Mouse (Mus musculus): ENCODE measurements around the gene Slc16a4. TPM values are rescaled to one million over a fixed set of nuclear protein-coding genes. Genes with fewer than 3 reads are reported as not detected.

Slc16a4 gene
- polyA plus RNA-seq, 1 experiment from 2014 or later, result 4.7 TPM

Other genes with a start within 250 kb of the Slc16a4 start
- 0.35 TPM in 2 replicates for gene Kcna2, start 190.1 kb upstream of the Slc16a4 start, polyA plus RNA-seq (2015; fragmentation: Nextera tagmentation; extraction: Ambion mirVana)
- gene Kcna10, start 108.2 kb upstream of the Slc16a4 start, polyA plus RNA-seq (2015; fragmentation: Nextera tagmentation; extraction: Ambion mirVana), result not detected in 2 replicates
- 0.21 TPM in 1 of 2 replicates, not detected in the other for gene Cym, start 69.5 kb upstream of the Slc16a4 start, polyA plus RNA-seq (2015; fragmentation: Nextera tagmentation; extraction: Ambion mirVana)
- not detected in 2 replicates for gene A630076J17Rik, start 60.6 kb upstream of the Slc16a4 start, polyA plus RNA-seq (2015; fragmentation: Nextera tagmentation; extraction: Ambion mirVana)
- not detected in 2 replicates for gene Prok1, start 51.5 kb upstream of the Slc16a4 start, polyA plus RNA-seq (2015; fragmentation: Nextera tagmentation; extraction: Ambion mirVana)
- 184 and 198 TPM in 2 replicates for gene Lamtor5, start 12.4 kb upstream of the Slc16a4 start, polyA plus RNA-seq (2015; fragmentation: Nextera tagmentation; extraction: Ambion mirVana)
- 12.7 and 13.0 TPM in 2 replicates for gene Rbm15, start 42.4 kb downstream of the Slc16a4 start, polyA plus RNA-seq (2015; fragmentation: Nextera tagmentation; extraction: Ambion mirVana)
- gene Kcnc4, start 168.3 kb downstream of the Slc16a4 start, polyA plus RNA-seq (2015; fragmentation: Nextera tagmentation; extraction: Ambion mirVana), result 0.53 and 0.76 TPM in 2 replicates
- gene Slc6a17, start 226.8 kb downstream of the Slc16a4 start, polyA plus RNA-seq (2015; fragmentation: Nextera tagmentation; extraction: Ambion mirVana), result 6.7 and 8.0 TPM in 2 replicates